Mouse (Mus musculus) kidney, postnatal 0 days (tissue): ENCODE results near the gene Syt16. TPM values are rescaled to one million over a fixed set of nuclear protein-coding genes. Genes with fewer than 3 reads are reported as not detected.

Experiments used
- ATAC-seq: fragments of 200-750 bp; cut with Nextera tagmentation; replicated peaks from 2 replicates; pipeline ENCODE4 v1.8.0; 2017; ENCODE audit warnings: low read depth, moderate number of reproducible peaks, moderate TSS enrichment, moderate library complexity; ENCODE audit not compliant: low FRiP score
- DNase-seq: peaks from one replicate; pipeline ENCODE4 v3.0.0-alpha.2; 2016; ENCODE audit warnings: low spot score
- H3K27ac ChIP-seq: fragments of 300-500 bp; sonication (generic); 2 replicates; pipeline ENCODE4 v1.5.1; 2014; ENCODE audit warnings: mild to moderate bottlenecking
- H3K27me3 ChIP-seq: fragments of 300-500 bp; sonication (generic); 2 replicates; pipeline ENCODE4 v1.6.1; 2014; ENCODE audit warnings: low read length, mixed read lengths; ENCODE audit not compliant: insufficient read depth
- H3K36me3 ChIP-seq: fragments of 300-500 bp; sonication (generic); 2 replicates; pipeline ENCODE4 v1.6.1; 2014; ENCODE audit warnings: low read length, mixed read lengths; ENCODE audit not compliant: insufficient read depth
- H3K4me1 ChIP-seq: fragments of 300-500 bp; sonication (generic); replicated peaks from 2 replicates; pipeline ENCODE4 v1.6.1; 2014; ENCODE audit warnings: antibody characterized with exemption, low read length, mixed read lengths; ENCODE audit not compliant: insufficient read depth
- H3K4me2 ChIP-seq: fragments of 300-500 bp; sonication (generic); 2 replicates; pipeline ENCODE4 v1.6.1; 2014; ENCODE audit warnings: mild to moderate bottlenecking, low read length, moderate library complexity, mixed read lengths
- H3K4me3 ChIP-seq: fragments of 300-500 bp; sonication (generic); replicated peaks from 2 replicates; pipeline ENCODE4 v1.5.1; 2014; ENCODE audit warnings: low read depth, low read length
- H3K9ac ChIP-seq: fragments of 300-500 bp; sonication (generic); 2 replicates; pipeline ENCODE4 v1.6.1; 2014; ENCODE audit warnings: low read depth, low read length
- H3K9me3 ChIP-seq: fragments of 300-500 bp; sonication (generic); replicated peaks from 2 replicates; pipeline ENCODE4 v1.6.1; 2016; ENCODE audit warnings: low read length, inconsistent platforms, mixed read lengths
- CTCF ChIP-seq: IDR thresholded peaks from 2 replicates; pipeline ENCODE4 v1.5.1; 2016; ENCODE audit warnings: antibody characterized with exemption, low read depth, mild to moderate bottlenecking, moderate library complexity
- WGBS: fragments of 180-500 bp; shearing (Covaris S2); extraction: QIAGEN DNeasy Blood & Tissue Kit; methylation state at CpG from one replicate; pipeline ENCODE4 v1.1.7; 2014; 5-methylcytosine and 5-hydroxymethylcytosine counted together
- polyA plus RNA-seq: library from polyadenylated mRNA; unstranded; fragments of >200 nt; fragmentation: Nextera tagmentation; extraction: Ambion mirVana; gene quantifications from 2 replicates; pipeline ENCODE4 v1.2.1, GENCODE M21; 2015

The Syt16 gene
- polyA plus RNA-seq, 1 experiment from 2014 or later: 0.67 TPM

DNA sequence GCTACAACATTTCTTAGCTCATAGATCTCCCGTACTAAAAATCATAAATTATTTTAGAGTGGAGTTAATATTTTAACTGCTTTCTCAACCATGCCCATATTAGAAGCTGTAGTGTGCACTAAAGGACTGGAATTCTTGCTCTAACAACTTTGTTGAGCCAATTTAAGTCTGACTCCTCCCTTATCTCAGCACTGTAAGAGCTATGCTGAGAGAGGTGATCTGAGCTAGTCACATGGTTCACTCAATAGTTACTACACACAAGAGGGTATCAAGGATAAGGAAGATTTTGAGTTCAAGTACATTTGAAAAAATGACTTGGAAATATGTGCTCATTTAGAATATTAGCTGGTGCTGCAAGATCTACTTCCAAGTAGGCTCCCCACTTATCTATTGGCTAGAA lies 71.5 kb downstream of the Syt16 start:
- no peak overlapping the region for H3K27ac ChIP-seq
- no peaks in the 10 kb centered on the region for H3K27me3 ChIP-seq
- no peaks in the 10 kb centered on the region for H3K9me3 ChIP-seq
- H3K4me3 ChIP-seq: no peak overlapping the region
- ATAC-seq (no peak), DNase-seq (no peak)
- H3K36me3 ChIP-seq: no peaks in the 10 kb centered on the region
- TF ChIP-seq CTCF: no peak
- no peaks in the 10 kb centered on the region for H3K4me1 ChIP-seq
- no peak overlapping the region for H3K4me2 ChIP-seq
- H3K9ac ChIP-seq: no peak overlapping the region
- WGBS: 68% methylated on average over 1 of the region's 1 CpGs

DNA sequence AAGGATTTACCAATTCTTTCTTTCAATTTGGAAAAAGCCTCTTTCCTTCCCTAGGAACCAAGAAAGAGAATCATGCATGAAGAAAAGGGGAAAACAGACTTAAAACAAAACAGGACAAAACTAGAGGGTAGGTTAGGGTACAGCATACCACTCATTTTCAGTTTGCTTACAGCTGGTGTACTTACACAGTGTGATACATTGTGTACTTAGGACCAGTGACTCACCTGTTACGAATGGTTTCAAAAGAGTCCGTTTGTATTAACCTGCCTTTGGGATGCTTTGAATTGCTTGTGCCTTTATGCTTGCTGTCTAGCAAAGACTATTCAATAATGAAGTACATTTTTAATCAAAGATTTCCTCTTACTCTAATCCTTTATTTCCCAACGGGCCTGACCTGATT lies 78.1 kb downstream of the Syt16 start:
- DNase-seq (no peak), ATAC-seq (no peak)
- WGBS: 79% methylated on average over 3 of the region's 3 CpGs

DNA sequence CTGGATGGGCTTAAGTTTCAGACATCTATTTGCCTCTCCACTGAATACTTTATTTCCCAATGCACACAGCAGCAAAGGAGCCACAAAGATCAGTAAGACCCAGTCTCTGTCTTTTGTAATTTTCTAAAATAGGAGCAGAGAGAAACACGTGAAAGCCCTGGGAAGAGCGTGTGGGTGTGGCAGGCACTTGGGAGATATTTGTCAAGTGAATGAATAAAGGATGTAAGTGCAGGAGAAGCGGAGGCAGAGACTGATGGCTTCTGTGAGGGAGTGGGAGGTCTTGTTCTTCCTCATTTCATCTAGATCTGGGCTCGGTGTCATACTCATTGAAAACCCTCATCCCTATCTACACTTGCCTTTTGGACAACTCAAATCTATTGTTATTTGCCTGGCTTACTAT lies 78.6 kb downstream of the Syt16 start:
- Histone ChIP-seq H3K9me3 (no peaks in the 10 kb centered on the region), H3K27ac (no peak overlapping the region), H3K9ac (no peak overlapping the region), H3K4me3 (no peak overlapping the region), H3K4me2 (no peak overlapping the region), H3K4me1 (no peaks in the 10 kb centered on the region), H3K36me3 (no peaks in the 10 kb centered on the region), H3K27me3 (no peaks in the 10 kb centered on the region)
- TF ChIP-seq CTCF: no peak
- DNase-seq (no peak), ATAC-seq (no peak)
- WGBS: 46% methylated on average over 4 of the region's 4 CpGs

More for the DNA sequence above, 78.1 kb downstream of the Syt16 start:
- no peak overlapping the region for H3K27ac ChIP-seq
- H3K9me3 ChIP-seq: no peaks in the 10 kb centered on the region
- no peaks in the 10 kb centered on the region for H3K36me3 ChIP-seq
- H3K4me2 ChIP-seq: no peak overlapping the region
- no peak overlapping the region for H3K9ac ChIP-seq
- no peaks in the 10 kb centered on the region for H3K27me3 ChIP-seq
- TF ChIP-seq CTCF: no peak
- H3K4me1 ChIP-seq: no peaks in the 10 kb centered on the region
- H3K4me3 ChIP-seq: no peak overlapping the region

DNA sequence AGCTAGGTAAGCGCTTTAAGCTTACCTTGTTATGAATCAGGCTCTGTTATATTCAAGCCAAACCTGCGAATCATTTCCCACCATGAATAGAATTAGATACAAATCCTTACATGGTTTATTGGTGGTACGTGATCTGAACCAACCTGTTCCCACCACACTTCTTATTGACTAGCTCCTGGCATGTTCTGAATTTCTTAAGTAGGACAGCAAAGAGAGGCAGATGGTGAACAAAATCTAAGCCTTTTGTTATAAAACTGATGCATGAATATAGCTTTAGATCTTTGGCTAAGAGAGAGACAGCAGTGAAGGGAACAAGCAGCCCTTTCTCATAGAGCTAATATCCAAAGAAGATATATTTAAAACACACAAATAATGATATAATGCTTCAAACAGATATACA lies 83.7 kb downstream of the Syt16 start:
- Histone ChIP-seq H3K9ac (no peak overlapping the region), H3K27me3 (no peaks in the 10 kb centered on the region), H3K4me3 (no peak overlapping the region), H3K4me1 (no peaks in the 10 kb centered on the region), H3K9me3 (no peaks in the 10 kb centered on the region), H3K4me2 (no peak overlapping the region), H3K27ac (no peak overlapping the region), H3K36me3 (no peaks in the 10 kb centered on the region)
- no peak for TF ChIP-seq CTCF
- 94% methylated on average over 3 of the region's 3 CpGs for WGBS
- no peak for ATAC-seq
- DNase-seq: no peak

DNA sequence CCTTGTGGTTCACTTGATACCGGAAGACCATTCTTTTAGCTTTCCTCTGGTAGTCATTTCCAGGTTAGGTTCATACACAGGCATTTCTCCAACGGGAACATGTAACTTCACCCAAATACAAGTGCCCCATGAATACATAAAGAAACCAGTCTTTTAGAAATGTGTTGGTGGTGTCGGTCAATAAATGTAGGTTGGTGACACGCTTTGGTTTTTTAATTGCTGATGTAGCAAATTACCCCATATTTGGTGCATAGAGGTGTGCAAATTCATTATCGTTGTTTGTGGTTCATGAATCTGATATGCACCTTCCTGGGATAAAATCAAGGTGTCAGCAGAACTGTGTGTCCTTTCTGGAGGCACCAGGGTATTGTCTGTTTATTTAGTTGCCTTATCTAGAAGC lies 86.9 kb downstream of the Syt16 start:
- Histone ChIP-seq H3K4me2 (no peak overlapping the region), H3K4me3 (no peak overlapping the region), H3K9me3 (no peaks in the 10 kb centered on the region), H3K9ac (no peak overlapping the region), H3K36me3 (no peaks in the 10 kb centered on the region), H3K27ac (no peak overlapping the region), H3K27me3 (no peaks in the 10 kb centered on the region), H3K4me1 (no peaks in the 10 kb centered on the region)
- no peak for DNase-seq
- TF ChIP-seq CTCF: no peak
- ATAC-seq: no peak
- 91% methylated on average over 5 of the region's 5 CpGs for WGBS

DNA sequence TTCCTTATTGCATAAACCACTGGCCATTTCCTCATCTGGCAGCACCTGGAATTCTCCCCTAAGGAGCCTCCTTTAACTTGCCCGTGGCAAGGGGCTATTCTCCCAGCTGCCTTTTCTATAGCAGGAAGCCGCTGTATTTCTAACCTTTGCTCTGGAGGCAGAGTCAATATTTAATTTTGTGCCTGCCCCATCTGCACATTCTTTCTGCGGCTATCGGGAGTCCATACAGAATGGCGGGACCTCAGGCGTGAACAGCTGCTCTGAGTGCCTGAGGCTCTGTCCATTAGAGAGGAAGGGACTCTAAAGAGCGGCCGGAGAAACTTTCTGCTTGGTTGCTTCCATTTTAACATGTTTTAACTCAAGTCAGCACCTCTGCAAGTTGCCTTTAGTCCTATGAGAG lies 89.6 kb downstream of the Syt16 start:
- no peaks in the 10 kb centered on the region for H3K4me1 ChIP-seq
- no peaks in the 10 kb centered on the region for H3K27me3 ChIP-seq
- DNase-seq: peak; percentile 32
- no peak overlapping the region for H3K4me3 ChIP-seq
- no peak for TF ChIP-seq CTCF
- 25% methylated on average over 8 of the region's 8 CpGs for WGBS
- 0 out of 2 replicates have a peak overlapping the region, but pooled peaks have one; percentile 39 for H3K27ac ChIP-seq
- peak; percentile 85 for ATAC-seq
- H3K9ac ChIP-seq: no peak overlapping the region
- no peaks in the 10 kb centered on the region for H3K36me3 ChIP-seq
- H3K9me3 ChIP-seq: no peaks in the 10 kb centered on the region
- no peak overlapping the region for H3K4me2 ChIP-seq
